Mouse (Mus musculus) lung, postnatal 0 days (tissue): ENCODE data around the gene Klf1. TPM values are rescaled to one million over a fixed set of nuclear protein-coding genes. Genes with fewer than 3 reads are reported as not detected.

Experiments used
- ATAC-seq: fragments of 200-750 bp; cut with Nextera tagmentation; 2 replicates; pipeline ENCODE4 v1.8.0; 2017; ENCODE audit warnings: moderate library complexity
- DNase-seq: peaks from one replicate; pipeline ENCODE4 v3.0.0-alpha.2; 2016; ENCODE audit warnings: low spot score
- H3K27ac ChIP-seq: fragments of 300-500 bp; sonication (generic); 2 replicates; pipeline ENCODE4 v1.5.1; 2014; ENCODE audit warnings: antibody characterized with exemption, mild to moderate bottlenecking, low read length, mixed read lengths
- H3K27me3 ChIP-seq: fragments of 300-500 bp; sonication (generic); replicated peaks from 2 replicates; pipeline ENCODE4 v1.6.1; 2014; ENCODE audit warnings: low read length, mixed read lengths; ENCODE audit not compliant: insufficient read depth
- H3K36me3 ChIP-seq: fragments of 300-500 bp; sonication (generic); 2 replicates; pipeline ENCODE4 v1.6.1; 2014; ENCODE audit warnings: low read length, mixed read lengths; ENCODE audit not compliant: insufficient read depth
- H3K4me1 ChIP-seq: fragments of 300-500 bp; sonication (generic); 2 replicates; pipeline ENCODE4 v1.6.1; 2014; ENCODE audit warnings: antibody characterized with exemption, low read depth, low read length, mixed read lengths; ENCODE audit not compliant: insufficient read depth
- H3K4me2 ChIP-seq: fragments of 300-500 bp; sonication (generic); replicated peaks from 2 replicates; pipeline ENCODE4 v1.6.1; 2014; ENCODE audit warnings: low read depth, mild to moderate bottlenecking, low read length, moderate library complexity, mixed read lengths
- H3K4me3 ChIP-seq: fragments of 300-500 bp; sonication (generic); 2 replicates; pipeline ENCODE4 v1.5.1; 2014; ENCODE audit warnings: low read depth, low read length
- H3K9ac ChIP-seq: fragments of 300-500 bp; sonication (generic); replicated peaks from 2 replicates; pipeline ENCODE4 v1.6.1; 2014; ENCODE audit warnings: low read depth, mild to moderate bottlenecking
- H3K9me3 ChIP-seq: fragments of 300-500 bp; sonication (generic); 2 replicates; pipeline ENCODE4 v1.6.1; 2016; ENCODE audit warnings: low read length, mixed read lengths
- CTCF ChIP-seq: IDR thresholded peaks from 2 replicates; pipeline ENCODE4 v1.5.1; 2016; ENCODE audit warnings: antibody characterized with exemption, mild to moderate bottlenecking
- EP300 ChIP-seq: IDR thresholded peaks from 2 replicates; pipeline ENCODE4 v1.6.1; 2016; ENCODE audit warnings: antibody characterized with exemption, mild to moderate bottlenecking, control low read depth
- WGBS: fragments of 180-500 bp; shearing (Covaris S2); extraction: QIAGEN DNeasy Blood & Tissue Kit; methylation state at CpG from one replicate; pipeline ENCODE4 v1.1.7; 2014; 5-methylcytosine and 5-hydroxymethylcytosine counted together
- polyA plus RNA-seq: library from polyadenylated mRNA; unstranded; fragments of >200 nt; fragmentation: Nextera tagmentation; extraction: Ambion mirVana; gene quantifications from 2 replicates; pipeline ENCODE4 v1.2.1, GENCODE M21; 2015

Klf1 gene
- polyA plus RNA-seq, 1 experiment from 2014 or later = 1.1 TPM

GRCm38 (mm10) chr8:84927513-84927912 is 25.8 kb downstream of the Klf1 start:
- no peak overlapping the region for H3K4me3 ChIP-seq
- no peak for DNase-seq
- no peak overlapping the region for H3K9ac ChIP-seq
- peaks cover 24% of the 10 kb centered on the region for H3K27me3 ChIP-seq
- no peaks in the 10 kb centered on the region for H3K4me1 ChIP-seq
- H3K4me2 ChIP-seq = no peak overlapping the region
- no peak for TF ChIP-seq CTCF
- no peak for TF ChIP-seq EP300
- no peak overlapping the region for H3K27ac ChIP-seq
- ATAC-seq = no peak
- no peaks in the 10 kb centered on the region for H3K9me3 ChIP-seq
- WGBS = 65% methylated on average over 1 of the region's 1 CpGs
- H3K36me3 ChIP-seq = no peaks in the 10 kb centered on the region

GRCm38 (mm10) chr8:84928456-84929306 is 27.0 kb downstream of the Klf1 start:
- H3K36me3 ChIP-seq = no peaks in the 10 kb centered on the region
- peaks cover 24% of the 10 kb centered on the region for H3K27me3 ChIP-seq
- WGBS = 5% methylated on average over 50 of the region's 52 CpGs
- no peak overlapping the region for H3K27ac ChIP-seq
- peak overlapping the region; percentile 44 for H3K4me2 ChIP-seq
- no peaks in the 10 kb centered on the region for H3K9me3 ChIP-seq
- peak overlapping the region; percentile 12; the same call in 1 of the 2 replicates for H3K4me3 ChIP-seq
- ATAC-seq = peak; percentile 64
- peak; percentile 70 for DNase-seq
- no peak overlapping the region for H3K9ac ChIP-seq
- H3K4me1 ChIP-seq = no peaks in the 10 kb centered on the region
- TF ChIP-seq CTCF = peak; percentile 81
- TF ChIP-seq EP300 = no peak

- H3K27me3 ChIP-seq = peaks cover 35% of the 10 kb centered on the region
- 87% methylated on average over 13 of the region's 13 CpGs for WGBS
Observed at GRCm38 (mm10) chr8:84930582-84930981, 28.9 kb downstream of the Klf1 start.

GRCm38 (mm10) chr8:84933767-84934559 is 32.2 kb downstream of the Klf1 start:
- Histone ChIP-seq H3K27ac (no peak overlapping the region), H3K36me3 (no peaks in the 10 kb centered on the region), H3K27me3 (peaks cover 45% of the 10 kb centered on the region), H3K4me2 (no peak overlapping the region), H3K9ac (no peak overlapping the region), H3K9me3 (no peaks in the 10 kb centered on the region), H3K4me1 (no peaks in the 10 kb centered on the region), H3K4me3 (no peak overlapping the region)
- 73% methylated on average over 16 of the region's 16 CpGs for WGBS
- ATAC-seq (no peak), DNase-seq (no peak)
- TF ChIP-seq EP300 (no peak), CTCF (no peak)

More at GRCm38 (mm10) chr8:84930582-84930981, 28.9 kb downstream of the Klf1 start:
- TF ChIP-seq CTCF (no peak), EP300 (no peak)
- no peak for ATAC-seq
- H3K9me3 ChIP-seq = no peaks in the 10 kb centered on the region
- no peak overlapping the region for H3K27ac ChIP-seq
- no peaks in the 10 kb centered on the region for H3K4me1 ChIP-seq
- H3K36me3 ChIP-seq = no peaks in the 10 kb centered on the region
- no peak for DNase-seq
- H3K4me3 ChIP-seq = no peak overlapping the region
- no peak overlapping the region for H3K9ac ChIP-seq
- no peak overlapping the region for H3K4me2 ChIP-seq

DNA sequence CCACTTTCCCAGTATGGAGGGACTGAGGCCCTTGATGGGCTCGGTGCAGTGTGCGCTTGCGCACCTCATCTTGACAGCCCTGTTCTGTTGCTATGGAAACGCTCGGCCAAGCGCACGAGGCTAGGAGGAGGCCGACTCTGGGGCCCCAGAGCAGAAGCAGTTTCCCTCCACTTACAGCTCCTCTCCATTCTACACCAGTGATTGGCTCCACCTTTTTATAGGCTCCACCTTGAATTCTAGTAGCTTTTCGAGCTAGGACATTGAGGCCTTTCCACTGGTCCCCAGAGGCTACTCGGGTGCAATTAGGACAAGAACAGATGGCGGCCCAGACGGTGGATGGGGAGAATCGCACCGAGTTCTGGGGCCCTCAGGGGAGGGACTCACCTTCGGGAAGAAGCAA is 33.1 kb downstream of the Klf1 start:
- no peaks in the 10 kb centered on the region for H3K36me3 ChIP-seq
- WGBS = 1% methylated on average over 15 of the region's 15 CpGs
- H3K27me3 ChIP-seq = peaks cover 36% of the 10 kb centered on the region
- no peaks in the 10 kb centered on the region for H3K9me3 ChIP-seq
- H3K4me2 ChIP-seq = no peak overlapping the region
- H3K27ac ChIP-seq = no peak overlapping the region
- H3K4me3 ChIP-seq = no peak overlapping the region
- peak; percentile 50 for ATAC-seq
- H3K9ac ChIP-seq = no peak overlapping the region
- peak; percentile 29 for DNase-seq
- TF ChIP-seq CTCF (no peak), EP300 (no peak)
- no peaks in the 10 kb centered on the region for H3K4me1 ChIP-seq

GRCm38 (mm10) chr8:84935489-84935888 is 33.8 kb downstream of the Klf1 start:
- ATAC-seq (no peak; the same call in 1 of the 2 replicates), DNase-seq (no peak)
- no peak overlapping the region for H3K9ac ChIP-seq
- no peak overlapping the region for H3K4me2 ChIP-seq
- H3K36me3 ChIP-seq = no peaks in the 10 kb centered on the region
- H3K9me3 ChIP-seq = no peaks in the 10 kb centered on the region
- no peak overlapping the region for H3K27ac ChIP-seq
- TF ChIP-seq EP300 (no peak), CTCF (no peak)
- H3K4me3 ChIP-seq = no peak overlapping the region
- WGBS = 3% methylated on average over 14 of the region's 14 CpGs
- H3K27me3 ChIP-seq = peaks cover 30% of the 10 kb centered on the region
- H3K4me1 ChIP-seq = no peaks in the 10 kb centered on the region
